In genomic region chr3:40371411-40371810, GRCm38 (mm10) we compare ENCODE assay signal across 18 mouse cellular contexts.
"Had no signal": no experiment of that assay in that cellular context is flagged by ENCODE, and none has a peak within 500 bp of the region (broad histone marks: within the 10 kb centered on the region; RNA-seq: fewer than 3 reads in every experiment).

No protein-coding gene starts in this region.

- H3K4me3 ChIP-seq: kidney, embryonic 15.5 days; limb, embryonic 15.5 days; liver, embryonic 13.5 days; lung, embryonic 15.5 days; megakaryocyte, embryonic 14.5 days; neural tube, embryonic 13.5 days; stomach, embryonic 15.5 days had no signal

- H3K9ac ChIP-seq: kidney, embryonic 15.5 days; limb, embryonic 15.5 days; liver, embryonic 13.5 days; liver, postnatal 0 days; lung, embryonic 15.5 days; neural tube, embryonic 13.5 days; stomach, embryonic 15.5 days had no signal

- DNase-seq: kidney, adult 18-20 months; kidney, postnatal 25 days; layer of hippocampus, postnatal 36 days; liver, embryonic 13.5 days; liver, postnatal 0 days; lung, postnatal 14 days; retina, postnatal 1 day; right cerebral cortex, postnatal 4 days; spleen, adult 18-20 months; thymus, adult 2 months; thymus, postnatal 25 days had no signal

- H3K27me3 ChIP-seq: kidney, embryonic 15.5 days; limb, embryonic 15.5 days; liver, embryonic 13.5 days; lung, embryonic 15.5 days; megakaryocyte, embryonic 14.5 days; neural tube, embryonic 13.5 days; stomach, embryonic 15.5 days had no signal

- H3K9me3 ChIP-seq: kidney, embryonic 15.5 days; limb, embryonic 15.5 days; liver, embryonic 13.5 days; lung, embryonic 15.5 days; megakaryocyte, embryonic 14.5 days; neural tube, embryonic 13.5 days; stomach, embryonic 15.5 days had no signal

- H3K36me3 ChIP-seq: kidney, embryonic 15.5 days; limb, embryonic 15.5 days; liver, embryonic 13.5 days; lung, embryonic 15.5 days; neural tube, embryonic 13.5 days; stomach, embryonic 15.5 days had no signal

- H3K27ac ChIP-seq: kidney, embryonic 15.5 days; limb, embryonic 15.5 days; liver, embryonic 13.5 days; lung, embryonic 15.5 days; macrophage; neural tube, embryonic 13.5 days; stomach, embryonic 15.5 days had no signal

- ATAC-seq: liver, postnatal 0 days had no signal

- H3K4me2 ChIP-seq: kidney, embryonic 15.5 days; limb, embryonic 15.5 days; liver, embryonic 13.5 days; lung, embryonic 15.5 days; neural tube, embryonic 13.5 days; stomach, embryonic 15.5 days had no signal

- H3K4me1 ChIP-seq: limb, embryonic 15.5 days; liver, embryonic 13.5 days; lung, embryonic 15.5 days; megakaryocyte, embryonic 14.5 days; stomach, embryonic 15.5 days had no signal
